Mouse (Mus musculus) brain, embryonic 14.5 days (tissue): ENCODE measurements around the gene Qrsl1. TPM values are rescaled to one million over a fixed set of nuclear protein-coding genes. Genes with fewer than 3 reads are reported as not detected.
A peak's percentile ranks its signal among the peaks of the same experiment; 100 is the strongest.
"Not testable (repeated sequence)": the region's sequence is repeated elsewhere in the genome, so short reads cannot be mapped to it uniquely, and the experiment has no call there.

Experiments
- DNase-seq: peaks from one replicate; pipeline ENCODE4 v3.0.0-alpha.2; 2011; ENCODE audit warnings: low read depth
- CTCF ChIP-seq: fragments of 200-500 bp; IDR thresholded peaks from 2 replicates; pipeline ENCODE4 v1.5.1; 2012; ENCODE audit warnings: inconsistent platforms, mild to moderate bottlenecking, moderate library complexity, borderline replicate concordance; ENCODE audit not compliant: insufficient read depth, insufficient read length; ENCODE audit errors: extremely low read depth
- POLR2A ChIP-seq: fragments of 200-500 bp; IDR thresholded peaks from 2 replicates; pipeline ENCODE4 v1.6.1; 2012; ENCODE audit warnings: mild to moderate bottlenecking, inconsistent platforms, borderline replicate concordance; ENCODE audit not compliant: poor library complexity, insufficient read depth, insufficient read length, severe bottlenecking; ENCODE audit errors: extremely low read depth
- polyA plus RNA-seq: library from polyadenylated mRNA; depleted of rRNA; stranded (reverse); fragments of >200 nt; gene quantifications from 2 replicates; pipeline ENCODE4 v1.2.3, GENCODE M21; 2012; rRNA removed

The Qrsl1 gene
- 19.6 and 23.4 TPM in 2 replicates for polyA plus RNA-seq

- peak; percentile 97 for DNase-seq
- peak; percentile 53; the same call in 1 of the 2 replicates for TF ChIP-seq POLR2A
- no peak for TF ChIP-seq CTCF
Observed at GRCm38 (mm10) chr10:43901578-43902194, at the start of gene Qrsl1, which contains the start of gene Rtn4ip1. Gene Qrsl1 (minus strand): TSS chr10:43901745. Gene Rtn4ip1 (plus strand): TSS chr10:43901807.

GRCm38 (mm10) chr10:43945435-43945834 lies 43.9 kb upstream of the Qrsl1 start:
- DNase-seq: no peak
- no peak for TF ChIP-seq CTCF
- TF ChIP-seq POLR2A: no peak

DNA sequence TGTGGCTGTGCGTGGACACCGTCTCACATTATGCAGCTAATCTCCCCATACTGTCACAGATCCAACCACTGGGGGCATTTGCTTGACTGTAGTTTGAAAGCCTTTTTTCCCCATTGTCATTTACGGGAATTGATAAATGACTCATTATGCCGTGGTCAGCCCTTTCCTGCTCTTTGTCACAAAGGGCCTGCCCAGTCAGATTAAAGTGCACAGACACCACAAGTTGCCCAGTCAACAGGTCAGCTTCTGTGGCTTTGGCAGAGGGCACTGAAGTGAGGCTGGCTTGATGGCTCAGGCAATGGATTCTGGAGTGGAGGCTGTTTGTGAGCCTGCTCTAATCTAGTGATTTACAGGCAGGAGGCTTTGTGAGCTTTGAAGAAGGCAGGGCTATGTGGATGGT lies 42.2 kb upstream of the Qrsl1 start:
- TF ChIP-seq POLR2A (no peak), CTCF (no peak)

GRCm38 (mm10) chr10:43939136-43939662 lies 37.7 kb upstream of the Qrsl1 start:
- DNase-seq: no peak
- TF ChIP-seq POLR2A (no peak), CTCF (no peak)

More for the DNA sequence above, 42.2 kb upstream of the Qrsl1 start:
- DNase-seq: no peak

- DNase-seq: no peak
- TF ChIP-seq POLR2A (no peak), CTCF (no peak)
Observed at GRCm38 (mm10) chr10:43928596-43928995, 27.1 kb upstream of the Qrsl1 start.

DNA sequence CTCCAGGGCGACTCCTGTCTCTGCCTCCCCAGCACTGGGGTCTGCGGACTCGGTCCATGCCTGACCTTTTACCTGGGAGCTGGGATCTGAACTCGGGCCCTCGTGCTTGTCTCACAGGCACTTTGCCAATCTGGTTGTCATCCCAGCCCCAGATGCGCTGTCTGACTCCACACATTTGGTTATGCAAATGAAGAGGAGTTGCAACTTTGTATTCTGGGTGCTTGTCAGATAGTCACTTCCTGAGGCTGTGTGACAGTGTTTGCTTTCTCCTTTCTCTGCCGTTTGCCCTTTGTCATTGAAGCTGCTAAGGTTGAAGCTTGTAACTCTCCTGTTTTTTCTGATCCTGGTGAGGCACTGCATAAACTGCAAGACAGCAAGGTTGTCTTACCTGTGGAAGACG lies 26.2 kb upstream of the Qrsl1 start:
- DNase-seq: no peak
- no peak for TF ChIP-seq POLR2A
- TF ChIP-seq CTCF: no peak

DNA sequence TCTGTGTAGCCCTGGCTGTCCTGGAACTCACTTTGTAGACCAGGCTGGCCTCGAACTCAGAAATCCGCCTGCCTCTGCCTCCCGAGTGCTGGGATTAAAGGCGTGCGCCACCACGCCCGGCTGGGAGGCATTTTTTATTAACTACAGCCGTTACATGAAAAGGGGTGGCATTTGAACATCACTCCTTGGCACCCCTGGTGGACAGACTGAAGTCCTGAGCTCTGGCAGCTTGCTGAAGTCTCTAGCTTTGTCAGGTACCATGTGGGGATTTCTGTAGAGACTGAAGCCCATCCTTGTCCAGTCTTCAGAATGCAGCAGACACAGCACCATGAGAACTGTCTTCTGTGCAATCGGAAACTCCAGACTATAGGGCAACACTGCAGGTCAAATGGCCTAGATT lies 24.2 kb upstream of the Qrsl1 start:
- not testable (repeated sequence) for DNase-seq

DNA sequence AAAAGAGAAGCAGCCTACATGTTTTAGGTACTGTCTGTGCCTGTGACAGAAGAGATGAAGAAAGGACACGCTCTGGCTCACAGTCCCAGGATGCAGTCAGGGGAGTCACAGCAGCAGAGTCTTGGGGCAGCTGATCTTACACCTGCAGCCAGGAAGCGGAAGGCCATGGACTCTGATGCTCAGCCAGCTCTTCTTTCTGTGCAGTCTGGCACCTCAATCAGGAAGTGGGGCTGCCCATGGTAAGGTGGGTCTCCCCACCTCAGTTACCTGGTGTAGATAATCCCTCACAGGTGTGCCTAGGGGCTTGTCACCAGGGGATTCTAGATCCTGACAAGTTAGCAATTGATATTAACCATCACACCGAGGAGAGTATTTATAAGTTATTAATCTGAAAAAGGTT lies 21.6 kb upstream of the Qrsl1 start:
- no peak for DNase-seq
- no peak for TF ChIP-seq CTCF
- TF ChIP-seq POLR2A: no peak

- TF ChIP-seq CTCF: peak; percentile 93
- TF ChIP-seq POLR2A: no peak
Observed at GRCm38 (mm10) chr10:43918696-43919608, 17.4 kb upstream of the Qrsl1 start.

GRCm38 (mm10) chr10:43916737-43917136 lies 15.2 kb upstream of the Qrsl1 start:
- no peak for TF ChIP-seq CTCF
- TF ChIP-seq POLR2A: no peak
- no peak for DNase-seq

More at GRCm38 (mm10) chr10:43918696-43919608, 17.4 kb upstream of the Qrsl1 start:
- peak; percentile 89 for DNase-seq

GRCm38 (mm10) chr10:43916181-43916580 lies 14.6 kb upstream of the Qrsl1 start:
- no peak for DNase-seq
- TF ChIP-seq CTCF (no peak), POLR2A (no peak)

DNA sequence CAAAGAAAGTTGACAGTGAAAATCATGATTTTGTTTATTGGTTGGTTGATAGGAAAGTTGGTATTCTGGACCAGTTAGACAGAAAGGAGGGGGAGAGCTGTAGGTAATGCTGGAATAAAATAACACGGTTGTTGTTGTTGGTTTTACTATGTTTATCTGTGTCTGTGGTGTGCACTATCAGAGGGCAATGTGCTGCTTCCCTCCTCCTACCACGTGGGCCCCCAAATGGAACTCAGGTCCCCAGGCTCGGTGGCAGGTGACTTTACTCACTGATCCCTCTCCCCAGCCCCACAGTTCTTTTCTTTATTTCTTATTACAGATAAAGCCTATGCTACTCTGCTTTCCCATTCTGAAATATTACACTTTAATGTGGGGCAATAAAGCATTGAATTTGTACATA lies 10.7 kb upstream of the Qrsl1 start:
- DNase-seq: no peak
- TF ChIP-seq CTCF (no peak), POLR2A (no peak)

GRCm38 (mm10) chr10:43910873-43911142 lies 9.3 kb upstream of the Qrsl1 start:
- TF ChIP-seq CTCF (no peak), POLR2A (no peak)
- peak; percentile 3 for DNase-seq
